In genomic region chr9:91364127-91364970, GRCm38 (mm10) we compare ENCODE assay signal across 8 mouse cellular contexts. TPM values are rescaled to one million over a fixed set of nuclear protein-coding genes. Genes with fewer than 3 reads are reported as not detected.
A peak's percentile ranks its signal among the peaks of the same experiment; 100 is the strongest.
DNase-seq lines count a peak whose midpoint lies in the region; ATAC-seq and TF ChIP-seq lines count a peak whose summit lies in the region.

No protein-coding gene starts in this region.

- peak overlapping the region; percentile 69 for H3K9ac ChIP-seq in hindbrain, embryonic 15.5 days
- peak overlapping the region; percentile 55 for H3K9ac ChIP-seq in midbrain, embryonic 15.5 days

- no peak for DNase-seq in lung, adult 2 months
- no peak for DNase-seq in lung, postnatal 36 days
- DNase-seq in left cerebral cortex, postnatal 36 days (ENCODE audit: low spot score in 2 of 2): no peak
- DNase-seq in urinary bladder, postnatal 36 days (ENCODE audit: low spot score in 2 of 2): no peak

- 2% methylated on average over 77 of the region's 77 CpGs for WGBS in lung, adult 2 months
- WGBS in hindbrain, embryonic 15.5 days: under 1% methylated on average over 77 of the region's 77 CpGs
- under 1% methylated on average over 77 of the region's 77 CpGs for WGBS in midbrain, embryonic 15.5 days

- intact Hi-C loops in left cerebral cortex, postnatal 36 days (cut with DNase I): loop anchor here (5.0 to 10.0 kb wide), 3 partner anchors 43 to 1480 kb away; no protein-coding TSS in a partner anchor

- peaks cover 20% of the 10 kb centered on the region for H3K27me3 ChIP-seq in hindbrain, embryonic 15.5 days
- H3K27me3 ChIP-seq in midbrain, embryonic 15.5 days (replicated peaks): peaks cover 22% of the 10 kb centered on the region

- ATAC-seq in common myeloid progenitor, adult 5-6 weeks (replicated peaks; ENCODE audit: low read depth, poor library complexity, severe bottlenecking): peak; percentile 57
- ATAC-seq in hindbrain, embryonic 15.5 days (ENCODE audit: low FRiP score, low read depth): peak; percentile 15
- peak; percentile 37 for ATAC-seq in midbrain, embryonic 15.5 days (replicated peaks)
- ATAC-seq in monocyte, adult 5-6 weeks (replicated peaks; ENCODE audit: insufficient number of reproducible peaks, low FRiP score, low TSS enrichment, poor library complexity, severe bottlenecking): no peak; the same call in 1 of the 2 replicates

- H3K36me3 ChIP-seq in hindbrain, embryonic 15.5 days: no peaks in the 10 kb centered on the region
- no peaks in the 10 kb centered on the region for H3K36me3 ChIP-seq in midbrain, embryonic 15.5 days (replicated peaks)

- H3K4me1 ChIP-seq in lung, adult 2 months (ENCODE audit: control insufficient read depth, insufficient read depth, low read length): peaks cover 3% of the 10 kb centered on the region
- H3K4me1 ChIP-seq in hindbrain, embryonic 15.5 days (replicated peaks): 0 out of 2 replicates have a peak, but pooled peaks cover 8% of the 10 kb centered on the region
- H3K4me1 ChIP-seq in midbrain, embryonic 15.5 days: peaks cover 7% of the 10 kb centered on the region; the same call in 1 of the 2 replicates

- H3K4me3 ChIP-seq in lung, adult 2 months (replicated peaks; ENCODE audit: extremely low read depth, low read depth, low read length): peak overlapping the region; percentile 26
- peak overlapping the region; percentile 53 for H3K4me3 ChIP-seq in hindbrain, embryonic 15.5 days
- H3K4me3 ChIP-seq in midbrain, embryonic 15.5 days: peak overlapping the region; percentile 51

- H3K4me2 ChIP-seq in hindbrain, embryonic 15.5 days: peak overlapping the region; percentile 51
- peak overlapping the region; percentile 45 for H3K4me2 ChIP-seq in midbrain, embryonic 15.5 days

- no peak for TF ChIP-seq POLR2A in lung, adult 2 months (IDR thresholded peaks at IDR 0.05; ENCODE audit: borderline replicate concordance, extremely low read depth, low read depth, low read length)

- no peaks in the 10 kb centered on the region for H3K9me3 ChIP-seq in hindbrain, embryonic 15.5 days
- H3K9me3 ChIP-seq in midbrain, embryonic 15.5 days: no peaks in the 10 kb centered on the region

- peak overlapping the region; percentile 96 for H3K27ac ChIP-seq in hindbrain, embryonic 15.5 days (replicated peaks)
- peak overlapping the region; percentile 87 for H3K27ac ChIP-seq in midbrain, embryonic 15.5 days

- TF ChIP-seq CTCF in lung, adult 2 months (IDR thresholded peaks at IDR 0.05; ENCODE audit: insufficient read depth, low read length): no peak

RNA-seq across cellular contexts. Expression of gene Zic1, which starts 1.3 kb away (rescaled TPM):
- polyA plus RNA-seq in lung, adult 2 months (2012; rRNA removed): 0.49 and 1.6 TPM in 2 replicates
- total RNA-seq in common myeloid progenitor, adult 5-6 weeks (2017): not detected in 2 replicates
- polyA plus RNA-seq in hindbrain, embryonic 15.5 days (2015; fragmentation: Nextera tagmentation; extraction: Ambion mirVana): 13.5 and 14.8 TPM in 2 replicates
- 10.0 and 11.6 TPM in 2 replicates for polyA plus RNA-seq in midbrain, embryonic 15.5 days (2015; fragmentation: Nextera tagmentation; extraction: Ambion mirVana)
- total RNA-seq in left cerebral cortex, postnatal 36 days (2021): 10 to 100 TPM in 1 of 2 experiments, 1 to 10 TPM in 1; 7.2 to 15.3 TPM
- not detected in 3 replicates for total RNA-seq in monocyte, adult 5-6 weeks (2017)

RNA-seq across cellular contexts. Expression of gene Zic4, which starts 2.1 kb away (rescaled TPM):
- polyA plus RNA-seq in lung, adult 2 months (2012; rRNA removed): not detected in 2 replicates
- not detected in 2 replicates for total RNA-seq in common myeloid progenitor, adult 5-6 weeks (2017)
- 52.6 and 61.6 TPM in 2 replicates for polyA plus RNA-seq in hindbrain, embryonic 15.5 days (2015; fragmentation: Nextera tagmentation; extraction: Ambion mirVana)
- 53.1 and 59.1 TPM in 2 replicates for polyA plus RNA-seq in midbrain, embryonic 15.5 days (2015; fragmentation: Nextera tagmentation; extraction: Ambion mirVana)
- total RNA-seq in left cerebral cortex, postnatal 36 days (2021): 1 to 10 TPM; 2.8 to 4.7 TPM
- not detected in 3 replicates for total RNA-seq in monocyte, adult 5-6 weeks (2017)
